Mouse (Mus musculus) spleen, postnatal 10 days (tissue): ENCODE measurements around the gene Zfp36l1.

Experiments used
- DNase-seq, 2 experiments: peaks; one replicate each; pipeline ENCODE4 v3.0.0; 2021 to 2022; ENCODE audit warnings: low spot score in 2 of 2

Gene Zfp36l1

GRCm38 (mm10) chr12:80070534-80071287, 42.1 kb downstream of the Zfp36l1 start:
- DNase-seq: peak in 1 of 2 experiments; percentile 3

- peak in 1 of 2 experiments; percentile 52 for DNase-seq
Measured at GRCm38 (mm10) chr12:80069040-80069439, 43.8 kb downstream of the Zfp36l1 start.

GRCm38 (mm10) chr12:80068016-80068415, 44.8 kb downstream of the Zfp36l1 start:
- no peak for DNase-seq

- no peak for DNase-seq
Measured at GRCm38 (mm10) chr12:80065049-80065448, 47.8 kb downstream of the Zfp36l1 start.

- no peak for DNase-seq
Measured at GRCm38 (mm10) chr12:80064306-80064705, 48.5 kb downstream of the Zfp36l1 start.

GRCm38 (mm10) chr12:80063402-80064150, 49.2 kb downstream of the Zfp36l1 start:
- DNase-seq: no peak

GRCm38 (mm10) chr12:80062410-80063401, 50.1 kb downstream of the Zfp36l1 start:
- no peak for DNase-seq

GRCm38 (mm10) chr12:80061810-80062209, 51.0 kb downstream of the Zfp36l1 start:
- DNase-seq: no peak

GRCm38 (mm10) chr12:80060809-80061208, 52.0 kb downstream of the Zfp36l1 start:
- DNase-seq: peak in 1 of 2 experiments; percentile 70

GRCm38 (mm10) chr12:80060338-80060737, 52.5 kb downstream of the Zfp36l1 start:
- peak in 1 of 2 experiments; percentile 34 for DNase-seq

- DNase-seq: no peak
Measured at GRCm38 (mm10) chr12:80059773-80060328, 53.0 kb downstream of the Zfp36l1 start.
